Mouse (Mus musculus): Measurements from ENCODE around the gene Pus10. TPM values are rescaled to one million over a fixed set of nuclear protein-coding genes. Genes with fewer than 3 reads are reported as not detected.

Gene Pus10
- polyA plus RNA-seq, 1 experiment from 2014 or later = 11.7 TPM

GRCm38 (mm10) chr11:23712299-23712698, 46.8 kb downstream of the Pus10 start:
- no peaks in the 10 kb centered on the region for H3K9me3 ChIP-seq (ENCODE audit: control insufficient read depth, low read length)
- peaks cover 93% of the 10 kb centered on the region for H3K36me3 ChIP-seq (replicated peaks; ENCODE audit: control insufficient read depth, insufficient read depth)
- DNase-seq (ENCODE audit: low spot score) = no peak
- WGBS = 89% methylated on average over 3 of the region's 3 CpGs
- H3K27ac ChIP-seq = no peak overlapping the region
- no peaks in the 10 kb centered on the region for H3K27me3 ChIP-seq (ENCODE audit: control insufficient read depth, insufficient read depth, low read length)
- ATAC-seq (ENCODE audit: low FRiP score) = no peak
- H3K9ac ChIP-seq = no peak overlapping the region
- H3K4me3 ChIP-seq (replicated peaks; ENCODE audit: low read length) = no peak overlapping the region
- no peak overlapping the region for H3K4me2 ChIP-seq (replicated peaks)
- H3K4me1 ChIP-seq (replicated peaks; ENCODE audit: control insufficient read depth, insufficient read depth, low read length) = no peaks in the 10 kb centered on the region

GRCm38 (mm10) chr11:23718856-23719255, 53.4 kb downstream of the Pus10 start:
- no peaks in the 10 kb centered on the region for H3K9me3 ChIP-seq (ENCODE audit: control insufficient read depth, low read length)
- no peak for ATAC-seq (ENCODE audit: low FRiP score)

GRCm38 (mm10) chr11:23719825-23720224, 54.4 kb downstream of the Pus10 start:
- DNase-seq (ENCODE audit: low spot score) (no peak), ATAC-seq (ENCODE audit: low FRiP score) (no peak)
- H3K4me3 ChIP-seq (replicated peaks; ENCODE audit: low read length) = no peak overlapping the region
- H3K9ac ChIP-seq = no peak overlapping the region
- 90% methylated on average over 3 of the region's 3 CpGs for WGBS
- peaks cover 89% of the 10 kb centered on the region for H3K36me3 ChIP-seq (replicated peaks; ENCODE audit: control insufficient read depth, insufficient read depth)
- no peak overlapping the region for H3K27ac ChIP-seq
- no peaks in the 10 kb centered on the region for H3K4me1 ChIP-seq (replicated peaks; ENCODE audit: control insufficient read depth, insufficient read depth, low read length)
- no peaks in the 10 kb centered on the region for H3K27me3 ChIP-seq (ENCODE audit: control insufficient read depth, insufficient read depth, low read length)
- no peak overlapping the region for H3K4me2 ChIP-seq (replicated peaks)
- no peaks in the 10 kb centered on the region for H3K9me3 ChIP-seq (ENCODE audit: control insufficient read depth, low read length)

More at GRCm38 (mm10) chr11:23718856-23719255, 53.4 kb downstream of the Pus10 start:
- DNase-seq (ENCODE audit: low spot score) = no peak
- no peak overlapping the region for H3K4me3 ChIP-seq (replicated peaks; ENCODE audit: low read length)
- H3K36me3 ChIP-seq (replicated peaks; ENCODE audit: control insufficient read depth, insufficient read depth) = peaks cover 93% of the 10 kb centered on the region
- no peak overlapping the region for H3K9ac ChIP-seq
- no peak overlapping the region for H3K27ac ChIP-seq
- WGBS = 99% methylated on average over 2 of the region's 2 CpGs
- no peak overlapping the region for H3K4me2 ChIP-seq (replicated peaks)
- no peaks in the 10 kb centered on the region for H3K4me1 ChIP-seq (replicated peaks; ENCODE audit: control insufficient read depth, insufficient read depth, low read length)
- H3K27me3 ChIP-seq (ENCODE audit: control insufficient read depth, insufficient read depth, low read length) = no peaks in the 10 kb centered on the region

- Histone ChIP-seq H3K27ac (no peak overlapping the region), H3K27me3 (ENCODE audit: control insufficient read depth, insufficient read depth, low read length) (no peaks in the 10 kb centered on the region), H3K4me1 (replicated peaks; ENCODE audit: control insufficient read depth, insufficient read depth, low read length) (no peaks in the 10 kb centered on the region), H3K4me3 (replicated peaks; ENCODE audit: low read length) (no peak overlapping the region), H3K4me2 (replicated peaks) (no peak overlapping the region), H3K9me3 (ENCODE audit: control insufficient read depth, low read length) (no peaks in the 10 kb centered on the region), H3K9ac (no peak overlapping the region), H3K36me3 (replicated peaks; ENCODE audit: control insufficient read depth, insufficient read depth) (peaks cover 90% of the 10 kb centered on the region)
- WGBS = 10% methylated on average over 2 of the region's 2 CpGs
- DNase-seq (ENCODE audit: low spot score) (no peak), ATAC-seq (ENCODE audit: low FRiP score) (no peak; the same call in 1 of the 2 replicates)
Observed at GRCm38 (mm10) chr11:23722326-23722725, 56.9 kb downstream of the Pus10 start.

- ATAC-seq (ENCODE audit: low FRiP score) (no peak), DNase-seq (ENCODE audit: low spot score) (no peak)
- H3K27ac ChIP-seq = no peak overlapping the region
- 98% methylated on average over 2 of the region's 2 CpGs for WGBS
- no peak overlapping the region for H3K9ac ChIP-seq
- no peaks in the 10 kb centered on the region for H3K27me3 ChIP-seq (ENCODE audit: control insufficient read depth, insufficient read depth, low read length)
- peaks cover 87% of the 10 kb centered on the region for H3K36me3 ChIP-seq (replicated peaks; ENCODE audit: control insufficient read depth, insufficient read depth)
- H3K4me3 ChIP-seq (replicated peaks; ENCODE audit: low read length) = no peak overlapping the region
- no peak overlapping the region for H3K4me2 ChIP-seq (replicated peaks)
- no peaks in the 10 kb centered on the region for H3K9me3 ChIP-seq (ENCODE audit: control insufficient read depth, low read length)
- H3K4me1 ChIP-seq (replicated peaks; ENCODE audit: control insufficient read depth, insufficient read depth, low read length) = no peaks in the 10 kb centered on the region
Observed at GRCm38 (mm10) chr11:23725850-23726249, 60.4 kb downstream of the Pus10 start.

GRCm38 (mm10) chr11:23726441-23726840, 61.0 kb downstream of the Pus10 start:
- ATAC-seq (ENCODE audit: low FRiP score) (no peak), DNase-seq (ENCODE audit: low spot score) (no peak)
- Histone ChIP-seq H3K36me3 (replicated peaks; ENCODE audit: control insufficient read depth, insufficient read depth) (peaks cover 87% of the 10 kb centered on the region), H3K27ac (no peak overlapping the region), H3K4me1 (replicated peaks; ENCODE audit: control insufficient read depth, insufficient read depth, low read length) (no peaks in the 10 kb centered on the region), H3K9me3 (ENCODE audit: control insufficient read depth, low read length) (no peaks in the 10 kb centered on the region), H3K9ac (no peak overlapping the region), H3K4me3 (replicated peaks; ENCODE audit: low read length) (no peak overlapping the region), H3K4me2 (replicated peaks) (no peak overlapping the region), H3K27me3 (ENCODE audit: control insufficient read depth, insufficient read depth, low read length) (no peaks in the 10 kb centered on the region)
- 95% methylated on average over 2 of the region's 2 CpGs for WGBS

GRCm38 (mm10) chr11:23728186-23728585, 62.7 kb downstream of the Pus10 start:
- DNase-seq (ENCODE audit: low spot score) = no peak
- Histone ChIP-seq H3K9me3 (ENCODE audit: control insufficient read depth, low read length) (no peaks in the 10 kb centered on the region), H3K4me1 (replicated peaks; ENCODE audit: control insufficient read depth, insufficient read depth, low read length) (no peaks in the 10 kb centered on the region), H3K9ac (no peak overlapping the region), H3K4me3 (replicated peaks; ENCODE audit: low read length) (no peak overlapping the region), H3K27ac (no peak overlapping the region), H3K36me3 (replicated peaks; ENCODE audit: control insufficient read depth, insufficient read depth) (peaks cover 81% of the 10 kb centered on the region), H3K27me3 (ENCODE audit: control insufficient read depth, insufficient read depth, low read length) (no peaks in the 10 kb centered on the region), H3K4me2 (replicated peaks) (no peak overlapping the region)
- no peak for ATAC-seq (ENCODE audit: low FRiP score)
- 97% methylated on average over 2 of the region's 2 CpGs for WGBS

GRCm38 (mm10) chr11:23730120-23730519, 64.6 kb downstream of the Pus10 start:
- Histone ChIP-seq H3K4me1 (replicated peaks; ENCODE audit: control insufficient read depth, insufficient read depth, low read length) (no peaks in the 10 kb centered on the region), H3K4me3 (replicated peaks; ENCODE audit: low read length) (no peak overlapping the region), H3K9ac (no peak overlapping the region), H3K36me3 (replicated peaks; ENCODE audit: control insufficient read depth, insufficient read depth) (peaks cover 83% of the 10 kb centered on the region), H3K9me3 (ENCODE audit: control insufficient read depth, low read length) (no peaks in the 10 kb centered on the region), H3K4me2 (replicated peaks) (no peak overlapping the region), H3K27ac (no peak overlapping the region), H3K27me3 (ENCODE audit: control insufficient read depth, insufficient read depth, low read length) (no peaks in the 10 kb centered on the region)
- no peak for ATAC-seq (ENCODE audit: low FRiP score)
- 95% methylated on average over 4 of the region's 4 CpGs for WGBS
- DNase-seq (ENCODE audit: low spot score) = no peak

- H3K27me3 ChIP-seq (ENCODE audit: control insufficient read depth, insufficient read depth, low read length) = no peaks in the 10 kb centered on the region
- H3K4me1 ChIP-seq (replicated peaks; ENCODE audit: control insufficient read depth, insufficient read depth, low read length) = no peaks in the 10 kb centered on the region
- no peak overlapping the region for H3K27ac ChIP-seq
- ATAC-seq (ENCODE audit: low FRiP score) (no peak), DNase-seq (ENCODE audit: low spot score) (no peak)
- no peak overlapping the region for H3K4me3 ChIP-seq (replicated peaks; ENCODE audit: low read length)
- WGBS = 90% methylated on average over 1 of the region's 1 CpGs
- H3K9me3 ChIP-seq (ENCODE audit: control insufficient read depth, low read length) = no peaks in the 10 kb centered on the region
- H3K4me2 ChIP-seq (replicated peaks) = no peak overlapping the region
- H3K9ac ChIP-seq = no peak overlapping the region
- H3K36me3 ChIP-seq (replicated peaks; ENCODE audit: control insufficient read depth, insufficient read depth) = peaks cover 56% of the 10 kb centered on the region
Observed at GRCm38 (mm10) chr11:23732840-23733239, 67.4 kb downstream of the Pus10 start.

GRCm38 (mm10) chr11:23734749-23735286, 69.3 kb downstream of the Pus10 start:
- ATAC-seq (ENCODE audit: low FRiP score) = no peak
- Histone ChIP-seq H3K36me3 (replicated peaks; ENCODE audit: control insufficient read depth, insufficient read depth) (peaks cover 39% of the 10 kb centered on the region), H3K9me3 (ENCODE audit: control insufficient read depth, low read length) (no peaks in the 10 kb centered on the region), H3K27ac (no peak overlapping the region), H3K4me3 (replicated peaks; ENCODE audit: low read length) (no peak overlapping the region), H3K4me1 (replicated peaks; ENCODE audit: control insufficient read depth, insufficient read depth, low read length) (no peaks in the 10 kb centered on the region), H3K9ac (no peak overlapping the region), H3K27me3 (ENCODE audit: control insufficient read depth, insufficient read depth, low read length) (no peaks in the 10 kb centered on the region), H3K4me2 (replicated peaks) (no peak overlapping the region)
- no peak for DNase-seq (ENCODE audit: low spot score)
- WGBS = 91% methylated on average over 6 of the region's 6 CpGs
